Comparison of ENCODE assay signal across 8 mouse cellular contexts in genomic region chr8:111732406-111733085, GRCm38 (mm10). TPM values are rescaled to one million over a fixed set of nuclear protein-coding genes. Genes with fewer than 3 reads are reported as not detected.
DNase-seq lines count a peak whose midpoint lies in the region; ATAC-seq and TF ChIP-seq lines count a peak whose summit lies in the region.

No protein-coding gene starts in this region.

- no peaks in the 10 kb centered on the region for H3K27me3 ChIP-seq in forebrain, embryonic 13.5 days
- no peaks in the 10 kb centered on the region for H3K27me3 ChIP-seq in midbrain, embryonic 16.5 days (ENCODE audit: control insufficient read depth, insufficient read depth, low read depth, low read length)

- peak overlapping the region; percentile 52; the same call in 1 of the 2 replicates for H3K9ac ChIP-seq in ES-E14 (ENCODE audit: insufficient read depth, low read depth, low read length, poor library complexity, severe bottlenecking)
- peak overlapping the region; percentile 88 for H3K9ac ChIP-seq in forebrain, embryonic 13.5 days
- H3K9ac ChIP-seq in midbrain, embryonic 16.5 days (ENCODE audit: low read depth, low read length), result peak overlapping the region; percentile 84

- no peak overlapping the region for H3K27ac ChIP-seq in ES-E14 (ENCODE audit: insufficient read depth, low read depth, low read length, poor library complexity, severe bottlenecking)
- H3K27ac ChIP-seq in forebrain, embryonic 13.5 days, result peak overlapping the region; percentile 60
- peak overlapping the region; percentile 70 for H3K27ac ChIP-seq in midbrain, embryonic 16.5 days (ENCODE audit: low read length)

- intact Hi-C loops in gastrocnemius, postnatal 14 days (cut with DNase I; ENCODE audit: low total_unique reads), result no loop called here

- peak overlapping the region; percentile 91 to 99 for H3K4me3 ChIP-seq in ES-E14 (ENCODE audit: insufficient read depth in 1 of 2, low read depth in 1 of 2, low read length in 2 of 2, poor library complexity in 1 of 2, severe bottlenecking in 1 of 2)
- H3K4me3 ChIP-seq in forebrain, embryonic 13.5 days, result peak overlapping the region; percentile 75
- peak overlapping the region; percentile 75 for H3K4me3 ChIP-seq in midbrain, embryonic 16.5 days (ENCODE audit: low read depth, low read length)

- H3K4me2 ChIP-seq in forebrain, embryonic 13.5 days, result peak overlapping the region; percentile 75
- H3K4me2 ChIP-seq in midbrain, embryonic 16.5 days (ENCODE audit: low read length), result peak overlapping the region; percentile 68

- WGBS in forebrain, embryonic 13.5 days, result 29% methylated on average over 10 of the region's 10 CpGs
- WGBS in midbrain, embryonic 16.5 days, result 26% methylated on average over 10 of the region's 10 CpGs

- peaks cover 10 to 39% of the 10 kb centered on the region in 2 experiments for H3K4me1 ChIP-seq in ES-E14 (ENCODE audit: control insufficient read depth in 2 of 2, insufficient read depth in 2 of 2, low read length in 2 of 2, poor library complexity in 1 of 2)
- H3K4me1 ChIP-seq in forebrain, embryonic 13.5 days, result peaks cover 93% of the 10 kb centered on the region
- peaks cover 60% of the 10 kb centered on the region for H3K4me1 ChIP-seq in midbrain, embryonic 16.5 days (ENCODE audit: control insufficient read depth, insufficient read depth, low read length)

- ATAC-seq in forebrain, embryonic 13.5 days, result no peak
- no peak; the same call in 1 of the 2 replicates for ATAC-seq in midbrain, embryonic 16.5 days

- DNase-seq in gastrocnemius, postnatal 14 days, result peak; percentile 9
- no peak for DNase-seq in gastrocnemius, postnatal 25 days
- no peak for DNase-seq in ES-E14 (ENCODE audit: low read depth, low spot score)
- peak; percentile 59 for DNase-seq in kidney, postnatal 10 days
- no peak for DNase-seq in left cerebral cortex, adult 18-20 months (ENCODE audit: low spot score in 2 of 2)
- no peak for DNase-seq in layer of hippocampus, postnatal 36 days

- in situ Hi-C loops in ES-E14 (cut with MboI; ENCODE audit: low sequenced_read_pairs in 2 of 2, unreplicated experiment in 2 of 2), result no loop called here

- peaks cover 6% of the 10 kb centered on the region; the same call in 1 of the 2 replicates for H3K36me3 ChIP-seq in ES-E14 (ENCODE audit: control insufficient read depth, insufficient read depth, low read length, poor library complexity, severe bottlenecking)
- no peaks in the 10 kb centered on the region for H3K36me3 ChIP-seq in forebrain, embryonic 13.5 days (ENCODE audit: poor library complexity, severe bottlenecking)
- no peaks in the 10 kb centered on the region for H3K36me3 ChIP-seq in midbrain, embryonic 16.5 days (ENCODE audit: control insufficient read depth, insufficient read depth, low read length)

- no peaks in the 10 kb centered on the region for H3K9me3 ChIP-seq in ES-E14 (ENCODE audit: control insufficient read depth, insufficient read depth, low read depth, low read length)
- no peaks in the 10 kb centered on the region for H3K9me3 ChIP-seq in forebrain, embryonic 13.5 days (replicated peaks)
- no peaks in the 10 kb centered on the region for H3K9me3 ChIP-seq in midbrain, embryonic 16.5 days (replicated peaks; ENCODE audit: control insufficient read depth, low read length, poor library complexity, severe bottlenecking)

TF ChIP-seq in ES-E14, 5 proteins besides CTCF, POLR2A, EP300 and RAD21:
- TF ChIP-seq MAFK (IDR thresholded peaks at IDR 0.05; ENCODE audit: insufficient read depth, low read depth, low read length) (no peak), ZC3H11A (IDR thresholded peaks at IDR 0.05; ENCODE audit: borderline replicate concordance, low read depth, low read length) (no peak), ZNF384 (IDR thresholded peaks at IDR 0.05; ENCODE audit: low read depth, low read length) (no peak), HCFC1 (IDR thresholded peaks at IDR 0.05; ENCODE audit: borderline replicate concordance, insufficient read depth, low read length) (no peak; the same call in 1 of the 2 replicates), CHD2 (IDR thresholded peaks at IDR 0.05; ENCODE audit: low read depth, low read length) (no peak)

RNA-seq across cellular contexts. Expression of gene Bcar1, which starts 11.1 kb away (rescaled TPM):
- 10 to 100 TPM; 15.5 to 17.4 TPM for total RNA-seq in gastrocnemius, postnatal 14 days (2021)
- total RNA-seq in gastrocnemius, postnatal 25 days (2021), result 1 to 10 TPM; 8.7 to 9.7 TPM
- 52.9 and 72.6 TPM in 2 replicates for total RNA-seq in ES-E14 (2012; rRNA removed)
- polyA plus RNA-seq in forebrain, embryonic 13.5 days (2015; fragmentation: Nextera tagmentation; extraction: Ambion mirVana), result 49.9 and 50.0 TPM in 2 replicates
- 41.5 and 43.3 TPM in 2 replicates for polyA plus RNA-seq in midbrain, embryonic 16.5 days (2015; fragmentation: Nextera tagmentation; extraction: Ambion mirVana)
- 10 to 100 TPM; 51.1 to 51.3 TPM for total RNA-seq in left cerebral cortex, adult 18-20 months (2021)
- 10 to 100 TPM; 62.2 to 69.7 TPM for total RNA-seq in layer of hippocampus, postnatal 36 days (2021)

RNA-seq across cellular contexts. Expression of gene Ctrb1, which starts 41.7 kb away (rescaled TPM):
- under 1 TPM in 1 of 2 experiments, not detected in 1; 0.44 TPM for total RNA-seq in gastrocnemius, postnatal 14 days (2021)
- total RNA-seq in gastrocnemius, postnatal 25 days (2021), result not detected
- 0.22 and 0.48 TPM in 2 replicates for total RNA-seq in ES-E14 (2012; rRNA removed)
- polyA plus RNA-seq in forebrain, embryonic 13.5 days (2015; fragmentation: Nextera tagmentation; extraction: Ambion mirVana), result 1.7 TPM in 1 of 2 replicates, not detected in the other
- not detected in 2 replicates for polyA plus RNA-seq in midbrain, embryonic 16.5 days (2015; fragmentation: Nextera tagmentation; extraction: Ambion mirVana)
- total RNA-seq in left cerebral cortex, adult 18-20 months (2021), result not detected
- total RNA-seq in layer of hippocampus, postnatal 36 days (2021), result not detected

Comparison
In these comparisons a context has a peak if more than half of its experiments do, and no peak if none do; other contexts are left out.
1. DNase-seq: peak in gastrocnemius, postnatal 14 days (single experiment) and kidney, postnatal 10 days (single experiment); none in gastrocnemius, postnatal 25 days (single experiment), ES-E14 (single experiment), left cerebral cortex, adult 18-20 months (0 of 2) and layer of hippocampus, postnatal 36 days (0 of 2).
2. Peak in every context shown above with its lines, with median percentiles within 50 percentile points of each other: H3K4me3 ChIP-seq and H3K9ac ChIP-seq.